Mouse (Mus musculus): ENCODE results near the gene Ninj2. TPM values are rescaled to one million over a fixed set of nuclear protein-coding genes. Genes with fewer than 3 reads are reported as not detected.

Ninj2 gene
- polyA plus RNA-seq, 1 experiment, result not detected

GRCm38 (mm10) chr6:120227068-120227467 is 133.9 kb downstream of the Ninj2 start:
- Histone ChIP-seq H3K36me3 (ENCODE audit: control insufficient read depth, insufficient read depth) (no peaks in the 10 kb centered on the region), H3K79me2 (ENCODE audit: control insufficient read depth, insufficient read depth) (no peaks in the 10 kb centered on the region), H3K79me3 (ENCODE audit: low read depth) (no peaks in the 10 kb centered on the region), H3K27me3 (ENCODE audit: control insufficient read depth, insufficient read depth, insufficient read length) (peaks cover 5% of the 10 kb centered on the region), H3K4me3 (ENCODE audit: insufficient read depth, poor library complexity, severe bottlenecking) (no peak overlapping the region), H3ac (ENCODE audit: control insufficient read depth, insufficient read length, low read depth) (no peak overlapping the region)
- TF ChIP-seq MYOG (IDR thresholded peaks at IDR 0.05; ENCODE audit: control insufficient read depth, extremely low read depth, insufficient read length) (no peak), FOSL1 (IDR thresholded peaks at IDR 0.05; ENCODE audit: insufficient read depth, low read length, poor library complexity, severe bottlenecking) (no peak), CTCF (IDR thresholded peaks at IDR 0.05; ENCODE audit: control insufficient read depth, insufficient read depth, insufficient read length) (no peak), CEBPB (IDR thresholded peaks at IDR 0.05; ENCODE audit: low read depth) (no peak), MAX (IDR thresholded peaks at IDR 0.05) (no peak), MYOD1 (IDR thresholded peaks at IDR 0.05; ENCODE audit: control insufficient read depth, insufficient read length, low read depth) (no peak), USF1 (IDR thresholded peaks at IDR 0.05; ENCODE audit: low read depth) (no peak)

GRCm38 (mm10) chr6:120229806-120230205 is 136.7 kb downstream of the Ninj2 start:
- TF ChIP-seq MYOG (IDR thresholded peaks at IDR 0.05; ENCODE audit: control insufficient read depth, extremely low read depth, insufficient read length), result no peak
- TF ChIP-seq MYOD1 (IDR thresholded peaks at IDR 0.05; ENCODE audit: control insufficient read depth, insufficient read length, low read depth), result no peak
- TF ChIP-seq CEBPB (IDR thresholded peaks at IDR 0.05; ENCODE audit: low read depth), result no peak
- TF ChIP-seq CTCF (IDR thresholded peaks at IDR 0.05; ENCODE audit: control insufficient read depth, insufficient read depth, insufficient read length), result no peak
- no peaks in the 10 kb centered on the region for H3K79me2 ChIP-seq (ENCODE audit: control insufficient read depth, insufficient read depth)
- no peaks in the 10 kb centered on the region for H3K36me3 ChIP-seq (ENCODE audit: control insufficient read depth, insufficient read depth)
- no peak overlapping the region for H3ac ChIP-seq (ENCODE audit: control insufficient read depth, insufficient read length, low read depth)
- H3K4me3 ChIP-seq (ENCODE audit: insufficient read depth, poor library complexity, severe bottlenecking), result no peak overlapping the region
- peaks cover 10% of the 10 kb centered on the region for H3K27me3 ChIP-seq (ENCODE audit: control insufficient read depth, insufficient read depth, insufficient read length)
- no peaks in the 10 kb centered on the region for H3K79me3 ChIP-seq (ENCODE audit: low read depth)

GRCm38 (mm10) chr6:120230441-120230840 is 137.3 kb downstream of the Ninj2 start:
- Histone ChIP-seq H3K4me3 (ENCODE audit: insufficient read depth, poor library complexity, severe bottlenecking) (no peak overlapping the region), H3K36me3 (ENCODE audit: control insufficient read depth, insufficient read depth) (no peaks in the 10 kb centered on the region)

GRCm38 (mm10) chr6:120232885-120233284 is 139.7 kb downstream of the Ninj2 start:
- Histone ChIP-seq H3K79me3 (ENCODE audit: low read depth) (no peaks in the 10 kb centered on the region), H3ac (ENCODE audit: control insufficient read depth, insufficient read length, low read depth) (no peak overlapping the region), H3K79me2 (ENCODE audit: control insufficient read depth, insufficient read depth) (no peaks in the 10 kb centered on the region), H3K4me3 (ENCODE audit: insufficient read depth, poor library complexity, severe bottlenecking) (no peak overlapping the region), H3K27me3 (ENCODE audit: control insufficient read depth, insufficient read depth, insufficient read length) (peaks cover 18% of the 10 kb centered on the region), H3K36me3 (ENCODE audit: control insufficient read depth, insufficient read depth) (no peaks in the 10 kb centered on the region)
- TF ChIP-seq CTCF (IDR thresholded peaks at IDR 0.05; ENCODE audit: control insufficient read depth, insufficient read depth, insufficient read length) (no peak), MYOD1 (IDR thresholded peaks at IDR 0.05; ENCODE audit: control insufficient read depth, insufficient read length, low read depth) (no peak), FOSL1 (IDR thresholded peaks at IDR 0.05; ENCODE audit: insufficient read depth, low read length, poor library complexity, severe bottlenecking) (no peak), MYOG (IDR thresholded peaks at IDR 0.05; ENCODE audit: control insufficient read depth, extremely low read depth, insufficient read length) (no peak), USF1 (IDR thresholded peaks at IDR 0.05; ENCODE audit: low read depth) (no peak), MAX (IDR thresholded peaks at IDR 0.05) (no peak), CEBPB (IDR thresholded peaks at IDR 0.05; ENCODE audit: low read depth) (no peak)

More at GRCm38 (mm10) chr6:120230441-120230840, 137.3 kb downstream of the Ninj2 start:
- no peak overlapping the region for H3ac ChIP-seq (ENCODE audit: control insufficient read depth, insufficient read length, low read depth)
- H3K79me2 ChIP-seq (ENCODE audit: control insufficient read depth, insufficient read depth), result no peaks in the 10 kb centered on the region
- no peaks in the 10 kb centered on the region for H3K79me3 ChIP-seq (ENCODE audit: low read depth)
- TF ChIP-seq FOSL1 (IDR thresholded peaks at IDR 0.05; ENCODE audit: insufficient read depth, low read length, poor library complexity, severe bottlenecking) (no peak), MAX (IDR thresholded peaks at IDR 0.05) (no peak), USF1 (IDR thresholded peaks at IDR 0.05; ENCODE audit: low read depth) (no peak), MYOD1 (IDR thresholded peaks at IDR 0.05; ENCODE audit: control insufficient read depth, insufficient read length, low read depth) (no peak), CTCF (IDR thresholded peaks at IDR 0.05; ENCODE audit: control insufficient read depth, insufficient read depth, insufficient read length) (no peak), MYOG (IDR thresholded peaks at IDR 0.05; ENCODE audit: control insufficient read depth, extremely low read depth, insufficient read length) (no peak)
- H3K27me3 ChIP-seq (ENCODE audit: control insufficient read depth, insufficient read depth, insufficient read length), result peaks cover 14% of the 10 kb centered on the region

- no peaks in the 10 kb centered on the region for H3K79me2 ChIP-seq (ENCODE audit: control insufficient read depth, insufficient read depth)
- H3K4me3 ChIP-seq (ENCODE audit: insufficient read depth, poor library complexity, severe bottlenecking), result no peak overlapping the region
- no peaks in the 10 kb centered on the region for H3K79me3 ChIP-seq (ENCODE audit: low read depth)
- H3K27me3 ChIP-seq (ENCODE audit: control insufficient read depth, insufficient read depth, insufficient read length), result peaks cover 22% of the 10 kb centered on the region
- no peak for TF ChIP-seq CTCF (IDR thresholded peaks at IDR 0.05; ENCODE audit: control insufficient read depth, insufficient read depth, insufficient read length)
- H3K36me3 ChIP-seq (ENCODE audit: control insufficient read depth, insufficient read depth), result no peaks in the 10 kb centered on the region
- H3ac ChIP-seq (ENCODE audit: control insufficient read depth, insufficient read length, low read depth), result no peak overlapping the region
These were observed 142.7 kb downstream of the Ninj2 start for GRCm38 (mm10) chr6:120235874-120236273.

- no peaks in the 10 kb centered on the region for H3K36me3 ChIP-seq (ENCODE audit: control insufficient read depth, insufficient read depth)
- no peak overlapping the region for H3K4me3 ChIP-seq (ENCODE audit: insufficient read depth, poor library complexity, severe bottlenecking)
- H3K79me2 ChIP-seq (ENCODE audit: control insufficient read depth, insufficient read depth), result no peaks in the 10 kb centered on the region
- TF ChIP-seq MYOG (IDR thresholded peaks at IDR 0.05; ENCODE audit: control insufficient read depth, extremely low read depth, insufficient read length) (no peak), FOSL1 (IDR thresholded peaks at IDR 0.05; ENCODE audit: insufficient read depth, low read length, poor library complexity, severe bottlenecking) (no peak), MYOD1 (IDR thresholded peaks at IDR 0.05; ENCODE audit: control insufficient read depth, insufficient read length, low read depth) (no peak), CEBPB (IDR thresholded peaks at IDR 0.05; ENCODE audit: low read depth) (no peak), USF1 (IDR thresholded peaks at IDR 0.05; ENCODE audit: low read depth) (no peak), MAX (IDR thresholded peaks at IDR 0.05) (no peak), CTCF (IDR thresholded peaks at IDR 0.05; ENCODE audit: control insufficient read depth, insufficient read depth, insufficient read length) (no peak)
- H3K79me3 ChIP-seq (ENCODE audit: low read depth), result no peaks in the 10 kb centered on the region
- H3ac ChIP-seq (ENCODE audit: control insufficient read depth, insufficient read length, low read depth), result no peak overlapping the region
- peaks cover 8% of the 10 kb centered on the region for H3K27me3 ChIP-seq (ENCODE audit: control insufficient read depth, insufficient read depth, insufficient read length)
These were observed 147.3 kb downstream of the Ninj2 start for GRCm38 (mm10) chr6:120240461-120240860.
